Mouse (Mus musculus): ENCODE results near the gene Inmt. TPM values are rescaled to one million over a fixed set of nuclear protein-coding genes. Genes with fewer than 3 reads are reported as not detected.

Inmt gene
- total and polyA plus RNA-seq, 2 experiments from 2014 or later = not detected

DNA sequence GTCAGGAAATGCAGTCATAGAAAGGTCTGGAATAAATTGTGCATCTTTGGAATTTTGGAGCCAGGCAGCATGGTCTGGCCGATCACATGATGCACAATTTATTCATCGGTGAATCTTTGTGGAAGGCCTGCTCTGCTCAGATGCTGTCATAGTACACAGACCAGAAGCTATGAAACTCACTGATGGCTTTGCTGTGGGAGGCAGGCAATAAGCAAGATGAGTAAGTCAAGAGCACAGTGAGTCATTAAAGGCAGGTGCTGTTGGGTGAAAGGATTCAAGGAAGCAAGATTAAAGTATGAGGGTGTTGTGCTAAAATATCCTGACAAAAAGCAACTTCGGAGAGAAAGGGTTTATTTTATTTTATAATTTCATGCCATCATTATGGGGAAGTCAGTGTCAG is 22.6 kb downstream of the Inmt start:
- H3K9me3 ChIP-seq (replicated peaks; ENCODE audit: control insufficient read depth, low read length) = no peaks in the 10 kb centered on the region
- DNase-seq (ENCODE audit: low spot score) = no peak
- H3K4me1 ChIP-seq (ENCODE audit: control insufficient read depth, insufficient read depth) = no peaks in the 10 kb centered on the region
- no peak overlapping the region for H3K27ac ChIP-seq (ENCODE audit: low read depth)
- H3K9ac ChIP-seq (replicated peaks; ENCODE audit: low read depth, low read length) = no peak overlapping the region
- no peaks in the 10 kb centered on the region for H3K27me3 ChIP-seq (ENCODE audit: control insufficient read depth, insufficient read depth, low read length)
- no peak overlapping the region for H3K4me2 ChIP-seq (ENCODE audit: low read depth, low read length)
- no peak for ATAC-seq (ENCODE audit: insufficient read depth, low read depth)
- WGBS = 86% methylated on average over 3 of the region's 3 CpGs
- no peaks in the 10 kb centered on the region for H3K36me3 ChIP-seq (replicated peaks; ENCODE audit: control insufficient read depth, insufficient read depth, low read length)
- TF ChIP-seq CTCF (IDR thresholded peaks at IDR 0.05; ENCODE audit: low read depth) (no peak), EP300 (IDR thresholded peaks at IDR 0.05; ENCODE audit: low read depth) (no peak)
- H3K4me3 ChIP-seq (ENCODE audit: low read depth, low read length) = no peak overlapping the region

DNA sequence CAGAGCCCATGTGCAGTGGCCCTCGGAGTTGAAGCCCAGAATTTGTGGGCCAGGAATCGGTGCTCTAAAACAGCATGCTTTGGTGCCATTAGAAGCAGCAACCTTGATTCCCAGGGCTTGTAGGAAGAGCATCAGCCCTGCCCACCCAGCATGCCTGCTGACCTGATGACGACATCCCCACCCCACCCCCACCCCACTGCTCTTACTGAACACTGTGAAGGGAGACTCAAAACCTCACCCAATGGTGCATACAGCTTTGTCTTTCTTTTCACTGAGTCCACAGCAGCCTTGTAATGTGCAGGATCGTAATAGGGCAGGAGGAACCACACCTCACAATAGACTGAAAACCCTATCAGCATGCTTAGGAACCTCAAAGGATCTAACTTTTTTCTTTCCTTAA is 28.7 kb downstream of the Inmt start:
- TF ChIP-seq EP300 (IDR thresholded peaks at IDR 0.05; ENCODE audit: low read depth) (no peak), CTCF (IDR thresholded peaks at IDR 0.05; ENCODE audit: low read depth) (no peak)
- Histone ChIP-seq H3K27me3 (ENCODE audit: control insufficient read depth, insufficient read depth, low read length) (no peaks in the 10 kb centered on the region), H3K4me2 (ENCODE audit: low read depth, low read length) (no peak overlapping the region), H3K9ac (replicated peaks; ENCODE audit: low read depth, low read length) (no peak overlapping the region), H3K4me3 (ENCODE audit: low read depth, low read length) (no peak overlapping the region), H3K27ac (ENCODE audit: low read depth) (no peak overlapping the region), H3K4me1 (ENCODE audit: control insufficient read depth, insufficient read depth) (no peaks in the 10 kb centered on the region), H3K9me3 (replicated peaks; ENCODE audit: control insufficient read depth, low read length) (no peaks in the 10 kb centered on the region), H3K36me3 (replicated peaks; ENCODE audit: control insufficient read depth, insufficient read depth, low read length) (no peaks in the 10 kb centered on the region)
- 49% methylated on average over 4 of the region's 4 CpGs for WGBS
- no peak for DNase-seq (ENCODE audit: low spot score)
- ATAC-seq (ENCODE audit: insufficient read depth, low read depth) = no peak

DNA sequence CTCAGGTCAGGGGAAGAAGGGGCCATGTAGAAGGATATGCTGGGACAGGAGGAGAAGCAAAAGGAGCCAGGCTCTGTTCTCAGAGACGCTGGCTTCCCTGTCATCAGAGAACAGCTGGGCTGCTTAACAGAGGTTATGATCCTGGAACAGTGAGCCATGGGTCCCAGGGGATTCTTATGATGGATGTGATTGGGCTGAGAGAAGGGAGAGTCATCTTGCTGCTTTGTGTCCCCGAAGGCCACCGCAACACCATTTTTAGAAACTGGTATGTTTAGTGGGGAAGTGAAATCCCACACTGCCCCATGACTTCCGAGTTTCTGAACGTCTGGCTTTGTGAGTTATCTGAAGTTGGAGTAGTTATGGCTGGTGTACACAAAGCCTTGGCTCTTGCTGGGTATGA is 29.6 kb downstream of the Inmt start:
- no peak for TF ChIP-seq EP300 (IDR thresholded peaks at IDR 0.05; ENCODE audit: low read depth)
- TF ChIP-seq CTCF (IDR thresholded peaks at IDR 0.05; ENCODE audit: low read depth) = no peak
- Histone ChIP-seq H3K27ac (ENCODE audit: low read depth) (no peak overlapping the region), H3K9me3 (replicated peaks; ENCODE audit: control insufficient read depth, low read length) (no peaks in the 10 kb centered on the region), H3K27me3 (ENCODE audit: control insufficient read depth, insufficient read depth, low read length) (no peaks in the 10 kb centered on the region), H3K4me2 (ENCODE audit: low read depth, low read length) (no peak overlapping the region), H3K9ac (replicated peaks; ENCODE audit: low read depth, low read length) (no peak overlapping the region), H3K4me3 (ENCODE audit: low read depth, low read length) (no peak overlapping the region), H3K36me3 (replicated peaks; ENCODE audit: control insufficient read depth, insufficient read depth, low read length) (no peaks in the 10 kb centered on the region), H3K4me1 (ENCODE audit: control insufficient read depth, insufficient read depth) (no peaks in the 10 kb centered on the region)
- WGBS = 41% methylated on average over 5 of the region's 5 CpGs
- ATAC-seq (ENCODE audit: insufficient read depth, low read depth) (no peak), DNase-seq (ENCODE audit: low spot score) (no peak)

DNA sequence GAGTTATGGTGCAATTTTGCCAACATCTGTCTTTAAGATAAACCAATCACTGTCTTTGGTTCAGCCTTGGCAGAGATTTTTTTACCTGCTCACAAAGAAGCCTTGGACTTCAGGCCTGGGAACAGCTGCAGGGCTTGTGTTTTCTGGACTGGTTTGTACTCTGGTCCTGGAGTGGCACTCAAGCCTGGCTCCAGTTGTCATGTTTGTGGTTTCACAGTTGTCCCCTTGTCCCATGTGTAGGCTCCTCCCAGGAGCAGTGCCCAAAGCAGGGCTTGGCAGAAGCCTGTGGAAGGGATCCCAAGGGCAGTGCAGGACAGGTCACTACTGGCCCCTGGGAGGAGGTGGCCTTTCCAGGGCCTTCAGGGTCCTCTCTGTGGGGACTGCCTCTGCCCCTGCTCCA is 36.5 kb downstream of the Inmt start:
- no peak overlapping the region for H3K4me3 ChIP-seq (ENCODE audit: low read depth, low read length)
- H3K36me3 ChIP-seq (replicated peaks; ENCODE audit: control insufficient read depth, insufficient read depth, low read length) = no peaks in the 10 kb centered on the region
- DNase-seq (ENCODE audit: low spot score) (no peak), ATAC-seq (ENCODE audit: insufficient read depth, low read depth) (no peak)
- H3K27ac ChIP-seq (ENCODE audit: low read depth) = no peak overlapping the region
- no peak overlapping the region for H3K9ac ChIP-seq (replicated peaks; ENCODE audit: low read depth, low read length)
- no peaks in the 10 kb centered on the region for H3K27me3 ChIP-seq (ENCODE audit: control insufficient read depth, insufficient read depth, low read length)
- no peak overlapping the region for H3K4me2 ChIP-seq (ENCODE audit: low read depth, low read length)
- H3K9me3 ChIP-seq (replicated peaks; ENCODE audit: control insufficient read depth, low read length) = no peaks in the 10 kb centered on the region
- TF ChIP-seq EP300 (IDR thresholded peaks at IDR 0.05; ENCODE audit: low read depth) (no peak), CTCF (IDR thresholded peaks at IDR 0.05; ENCODE audit: low read depth) (no peak)
- peaks cover 3% of the 10 kb centered on the region for H3K4me1 ChIP-seq (ENCODE audit: control insufficient read depth, insufficient read depth)

DNA sequence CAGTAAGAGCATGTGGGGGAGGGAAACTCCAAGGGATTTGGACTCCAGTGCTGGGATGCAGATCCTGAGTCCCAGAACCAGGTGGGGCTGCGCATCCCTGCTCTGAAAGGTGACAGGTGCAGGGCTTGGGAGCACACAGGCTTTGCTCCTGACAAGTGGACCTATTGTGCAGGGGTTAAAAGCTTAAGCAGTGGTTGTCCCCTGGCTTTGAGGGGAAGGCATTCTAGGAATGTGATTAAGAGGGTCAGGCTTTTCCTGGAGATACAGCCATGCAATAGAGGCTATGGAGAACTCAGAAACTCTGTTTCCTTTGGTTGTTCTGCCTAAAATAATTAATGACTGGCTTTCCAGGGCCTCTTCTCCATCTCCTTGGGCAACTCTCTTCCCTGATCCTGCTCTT is 41.4 kb downstream of the Inmt start:
- no peak for TF ChIP-seq EP300 (IDR thresholded peaks at IDR 0.05; ENCODE audit: low read depth)
- TF ChIP-seq CTCF (IDR thresholded peaks at IDR 0.05; ENCODE audit: low read depth) = no peak
- ATAC-seq (ENCODE audit: insufficient read depth, low read depth) = peak; percentile 64
- H3K4me2 ChIP-seq (ENCODE audit: low read depth, low read length) = peak overlapping the region; percentile 54
- no peaks in the 10 kb centered on the region for H3K9me3 ChIP-seq (replicated peaks; ENCODE audit: control insufficient read depth, low read length)
- H3K27ac ChIP-seq (ENCODE audit: low read depth) = peak overlapping the region; percentile 82
- DNase-seq (ENCODE audit: low spot score) = no peak
- no peaks in the 10 kb centered on the region for H3K36me3 ChIP-seq (replicated peaks; ENCODE audit: control insufficient read depth, insufficient read depth, low read length)
- peaks cover 26% of the 10 kb centered on the region for H3K4me1 ChIP-seq (ENCODE audit: control insufficient read depth, insufficient read depth)
- 0 out of 2 replicates have a peak overlapping the region, but pooled peaks have one; percentile 30 for H3K9ac ChIP-seq (replicated peaks; ENCODE audit: low read depth, low read length)
- no peak overlapping the region for H3K4me3 ChIP-seq (ENCODE audit: low read depth, low read length)
- 74% methylated on average over 1 of the region's 1 CpGs for WGBS
- no peaks in the 10 kb centered on the region for H3K27me3 ChIP-seq (ENCODE audit: control insufficient read depth, insufficient read depth, low read length)

DNA sequence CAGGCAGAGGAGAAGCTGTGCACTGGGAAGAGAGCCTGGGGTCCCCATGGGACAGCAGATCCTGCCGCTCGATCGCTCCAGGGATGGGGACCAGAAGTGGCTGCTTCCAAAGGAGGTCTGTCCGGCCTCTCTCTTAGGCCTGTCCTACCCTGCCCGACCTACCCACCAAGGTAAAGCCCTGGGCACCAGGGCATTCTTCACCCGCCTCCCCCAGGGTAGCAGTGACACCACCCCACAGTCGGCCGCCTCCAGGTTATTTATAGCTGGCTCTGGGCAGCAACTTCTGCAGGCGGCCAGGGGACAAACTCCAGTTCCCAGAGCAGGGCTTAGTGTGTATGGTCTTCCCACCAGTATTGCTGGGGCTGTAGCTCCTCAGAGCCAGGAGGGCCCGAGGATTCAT is 42.0 kb downstream of the Inmt start, which contains the start of gene Crhr2:
Crhr2 (minus strand) TSS at position 223 of the 400 bp plus-strand sequence.
- DNase-seq (ENCODE audit: low spot score) (peak; percentile 51), ATAC-seq (ENCODE audit: insufficient read depth, low read depth) (peak; percentile 78)
- no peaks in the 10 kb centered on the region for H3K9me3 ChIP-seq (replicated peaks; ENCODE audit: control insufficient read depth, low read length)
- peak within 1 kb of the TSS; percentile 35 for H3K4me3 ChIP-seq (ENCODE audit: low read depth, low read length)
- TF ChIP-seq EP300 (IDR thresholded peaks at IDR 0.05; ENCODE audit: low read depth) (no peak), CTCF (IDR thresholded peaks at IDR 0.05; ENCODE audit: low read depth) (no peak)
- no peaks in the 10 kb centered on the region for H3K27me3 ChIP-seq (ENCODE audit: control insufficient read depth, insufficient read depth, low read length)
- H3K36me3 ChIP-seq (replicated peaks; ENCODE audit: control insufficient read depth, insufficient read depth, low read length) = no peaks in the 10 kb centered on the region
- peak within 1 kb of the TSS; percentile 82 for H3K27ac ChIP-seq (ENCODE audit: low read depth)
- peak within 1 kb of the TSS; percentile 30 for H3K9ac ChIP-seq (replicated peaks; ENCODE audit: low read depth, low read length)
- H3K4me2 ChIP-seq (ENCODE audit: low read depth, low read length) = peak within 1 kb of the TSS; percentile 54
- peaks cover 26% of the 10 kb centered on the region for H3K4me1 ChIP-seq (ENCODE audit: control insufficient read depth, insufficient read depth)
- 23% methylated on average over 10 of the region's 10 CpGs for WGBS

All from heart, postnatal 0 days (tissue).